Mouse (Mus musculus): Measurements from ENCODE around the gene Thrsp. TPM values are rescaled to one million over a fixed set of nuclear protein-coding genes. Genes with fewer than 3 reads are reported as not detected.

Gene Thrsp
- total RNA-seq (2023) = not detected

DNA sequence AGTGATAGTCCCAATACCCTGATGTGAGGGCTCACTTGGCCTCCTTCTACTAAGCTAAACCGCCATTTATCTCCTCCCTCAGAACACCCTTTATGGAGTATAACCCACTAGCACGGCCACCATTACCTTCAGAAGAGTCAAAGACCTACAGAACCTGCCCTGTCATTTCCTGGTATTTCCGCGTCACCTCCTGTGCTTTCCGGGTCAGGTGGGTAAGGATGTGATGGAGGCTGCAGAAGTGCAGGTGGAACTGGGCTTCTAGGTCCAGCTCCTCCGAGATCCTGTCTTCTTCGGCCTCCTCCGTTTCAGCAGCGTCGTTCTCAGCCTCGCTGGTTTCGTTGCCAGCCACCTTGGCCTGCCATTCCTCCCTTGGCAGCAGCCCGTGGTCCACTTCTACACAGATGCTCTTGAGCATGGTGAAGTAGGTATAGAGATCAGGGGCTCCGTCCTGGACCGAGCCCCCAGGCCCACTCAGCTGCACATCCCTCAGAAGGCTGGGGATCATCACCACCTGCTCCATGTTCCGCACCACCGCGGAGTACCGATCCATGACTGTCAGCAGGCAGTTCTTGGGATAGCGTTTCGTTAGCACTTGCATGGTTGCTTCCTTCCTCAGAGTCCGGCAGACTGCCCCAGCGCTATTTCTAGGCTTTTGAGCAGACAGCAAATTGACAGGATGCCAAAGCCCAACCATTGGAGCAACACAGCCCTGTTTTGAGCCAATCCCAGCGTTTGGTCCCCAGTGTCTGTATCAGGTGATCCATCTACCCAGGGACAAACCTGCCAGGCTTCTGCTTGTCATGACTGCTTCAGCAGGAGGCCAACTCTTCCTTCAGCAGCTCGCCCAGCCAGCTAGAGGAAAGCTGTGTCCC lies at the start of gene Thrsp:
Gene Thrsp, minus strand, starts transcription at position 825 of the 872 bp plus-strand sequence.

DNA sequence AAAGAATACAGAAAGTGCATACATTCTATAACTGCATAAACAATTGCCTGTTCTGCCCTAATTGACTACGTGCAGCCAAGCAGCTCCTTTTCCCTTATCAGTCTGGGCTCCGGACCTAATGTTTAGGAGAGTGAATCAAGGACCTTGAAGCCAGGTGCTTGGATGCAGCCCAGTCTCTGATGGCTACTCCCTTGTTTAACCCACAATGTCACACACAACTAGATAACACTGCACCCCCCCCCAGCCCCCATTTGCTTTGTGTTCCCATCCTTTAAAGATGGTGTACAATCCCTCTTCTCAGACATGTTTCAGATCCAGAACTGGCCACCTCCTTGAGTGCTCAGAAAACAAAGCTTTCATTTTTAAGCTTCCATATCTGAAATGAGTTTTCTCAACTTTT lies 33.5 kb upstream of the Thrsp start, which contains the start of gene Kctd14:
Gene Kctd14, plus strand, starts transcription at position 301 of the 400 bp plus-strand sequence.

DNA sequence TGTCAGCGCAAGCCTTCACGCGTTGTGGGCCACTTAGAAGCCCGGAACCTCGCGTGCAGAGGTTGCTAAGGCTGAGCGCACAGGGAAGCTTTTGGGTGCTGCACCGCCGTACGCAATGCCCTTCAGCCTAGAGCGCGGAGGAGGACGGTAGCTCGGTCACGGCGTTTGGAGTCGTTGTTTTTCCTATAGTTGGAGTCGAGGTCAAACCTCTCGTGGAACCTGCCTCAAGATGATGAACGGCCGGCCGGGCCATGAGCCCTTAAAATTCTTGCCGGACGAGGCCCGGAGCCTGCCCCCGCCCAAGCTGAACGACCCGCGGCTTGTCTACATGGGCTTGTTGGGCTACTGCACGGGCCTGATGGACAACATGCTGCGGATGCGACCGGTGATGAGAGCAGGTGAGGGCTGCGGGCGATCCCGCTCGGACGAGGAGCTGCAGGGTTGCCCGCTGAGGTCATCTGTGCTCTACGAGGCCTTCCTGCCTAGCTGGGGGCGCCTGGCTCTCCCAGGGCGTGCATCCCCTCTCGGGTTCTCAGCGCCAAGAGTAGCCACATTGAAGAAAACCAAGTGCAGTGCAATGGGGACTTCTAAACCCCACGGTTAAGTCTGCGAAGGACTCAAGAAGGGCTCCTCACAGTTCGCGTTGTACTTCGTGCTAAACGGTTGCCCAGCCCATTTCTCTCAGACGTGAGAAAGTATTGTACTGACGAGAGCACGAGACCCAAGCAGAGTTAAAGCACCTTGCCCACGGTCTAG lies 17.4 kb downstream of the Thrsp start, which contains the start of gene Ndufc2:
Gene Ndufc2, plus strand, starts transcription at position 44 of the 756 bp plus-strand sequence.

Other genes starting within 250 kb of the Thrsp start
- 5.4 TPM for gene Usp35, start 85.7 kb downstream of the Thrsp start, total RNA-seq (2023)
- gene Kctd21, start 85.4 kb downstream of the Thrsp start, total RNA-seq (2023) = 0.61 TPM
- gene Alg8, start 46.1 kb downstream of the Thrsp start, total RNA-seq (2023) = 10.7 TPM
- gene Ndufc2, start 17.7 kb downstream of the Thrsp start, total RNA-seq (2023) = 51.0 TPM
- gene Kctd14, start 33.6 kb upstream of the Thrsp start, total RNA-seq (2023) = 0.21 TPM
- gene Ints4, start 63.2 kb upstream of the Thrsp start, total RNA-seq (2023) = 43.1 TPM
- 15.1 TPM for gene Aamdc, start 161.8 kb upstream of the Thrsp start, total RNA-seq (2023)
- gene Rsf1, start 162.2 kb upstream of the Thrsp start, total RNA-seq (2023) = 70.0 TPM

Measured in CD8-positive naive resting alpha-beta T cell, adult 57 days (primary cell).